Mouse (Mus musculus) cortical plate, adult 2 months (tissue): ENCODE data around the gene Adgra1.

ENCODE experiments used
- CTCF ChIP-seq: fragments of 200-500 bp; IDR thresholded peaks from 2 replicates; pipeline ENCODE4 v1.5.1; 2011; ENCODE audit warnings: mild to moderate bottlenecking, control low read depth, low read length; ENCODE audit not compliant: insufficient read depth; ENCODE audit errors: extremely low read depth
- POLR2A ChIP-seq: fragments of 200-500 bp; IDR thresholded peaks from 2 replicates; pipeline ENCODE4 v1.6.1; 2011; ENCODE audit warnings: mild to moderate bottlenecking, low read length, control low read depth; ENCODE audit not compliant: insufficient read depth; ENCODE audit errors: extremely low read depth

GRCm38 (mm10) chr7:139843776-139844175 is 9.8 kb downstream of the Adgra1 start:
- TF ChIP-seq CTCF (no peak), POLR2A (no peak)
